Mouse (Mus musculus) heart, postnatal 0 days (tissue): ENCODE measurements around the gene Gm6096. TPM values are rescaled to one million over a fixed set of nuclear protein-coding genes. Genes with fewer than 3 reads are reported as not detected.
A peak's percentile ranks its signal among the peaks of the same experiment; 100 is the strongest.

Experiments
- ATAC-seq: fragments of 200-750 bp; cut with Nextera tagmentation; 2 replicates; pipeline ENCODE4 v1.8.0; 2017; ENCODE audit warnings: low read depth, moderate number of reproducible peaks, moderate library complexity; ENCODE audit not compliant: insufficient read depth
- DNase-seq: peaks from one replicate; pipeline ENCODE4 v3.0.0-alpha.2; 2016; ENCODE audit warnings: low spot score
- H3K27ac ChIP-seq: fragments of 300-500 bp; sonication (generic); 2 replicates; pipeline ENCODE4 v1.5.1; 2014; ENCODE audit warnings: low read depth, mild to moderate bottlenecking
- H3K27me3 ChIP-seq: fragments of 300-500 bp; sonication (generic); 2 replicates; pipeline ENCODE4 v1.6.1; 2014; ENCODE audit warnings: low read length, mixed read lengths; ENCODE audit not compliant: control insufficient read depth, insufficient read depth
- H3K36me3 ChIP-seq: fragments of 300-500 bp; sonication (generic); replicated peaks from 2 replicates; pipeline ENCODE4 v1.6.1; 2014; ENCODE audit warnings: low read length, mixed read lengths; ENCODE audit not compliant: control insufficient read depth, insufficient read depth
- H3K4me1 ChIP-seq: fragments of 300-500 bp; sonication (generic); 2 replicates; pipeline ENCODE4 v1.6.1; 2014; ENCODE audit warnings: antibody characterized with exemption; ENCODE audit not compliant: control insufficient read depth, insufficient read depth
- H3K4me2 ChIP-seq: fragments of 300-500 bp; sonication (generic); 2 replicates; pipeline ENCODE4 v1.6.1; 2014; ENCODE audit warnings: low read depth, mild to moderate bottlenecking, low read length, moderate library complexity
- H3K4me3 ChIP-seq: fragments of 300-500 bp; sonication (generic); 2 replicates; pipeline ENCODE4 v1.5.1; 2014; ENCODE audit warnings: low read depth, low read length
- H3K9ac ChIP-seq: fragments of 300-500 bp; sonication (generic); replicated peaks from 2 replicates; pipeline ENCODE4 v1.6.1; 2014; ENCODE audit warnings: low read depth, low read length, mixed read lengths
- H3K9me3 ChIP-seq: fragments of 300-500 bp; sonication (generic); replicated peaks from 2 replicates; pipeline ENCODE4 v1.6.1; 2016; ENCODE audit warnings: low read length; ENCODE audit not compliant: control insufficient read depth
- CTCF ChIP-seq: IDR thresholded peaks from 2 replicates; pipeline ENCODE4 v1.5.1; 2016; ENCODE audit warnings: antibody characterized with exemption, control low read depth, low read depth
- EP300 ChIP-seq: IDR thresholded peaks from 2 replicates; pipeline ENCODE4 v1.6.1; 2016; ENCODE audit warnings: antibody characterized with exemption, low read depth
- WGBS: fragments of 180-500 bp; shearing (Covaris S2); extraction: QIAGEN DNeasy Blood & Tissue Kit; methylation state at CpG from one replicate; pipeline ENCODE4 v1.1.7; 2014; 5-methylcytosine and 5-hydroxymethylcytosine counted together
- polyA plus RNA-seq: library from polyadenylated mRNA; unstranded; fragments of >200 nt; fragmentation: Nextera tagmentation; extraction: Ambion mirVana; gene quantifications from 2 replicates; pipeline ENCODE4 v1.2.1, GENCODE M21; 2015
- total RNA-seq: library from RNA; depleted of rRNA; stranded (reverse); fragments of >200 nt; gene quantifications from 2 replicates; pipeline ENCODE4 v1.2.3, GENCODE M21; 2014; ENCODE audit warnings: low replicate concordance

The Gm6096 gene
- total and polyA plus RNA-seq, 2 experiments from 2014 or later = not detected

GRCm38 (mm10) chr7:34226086-34226485 is 24.8 kb upstream of the Gm6096 start:
- peak; percentile 7 for DNase-seq
- Histone ChIP-seq H3K9me3 (no peaks in the 10 kb centered on the region), H3K4me2 (peak overlapping the region; percentile 83), H3K4me3 (no peak overlapping the region), H3K36me3 (peaks cover 68% of the 10 kb centered on the region), H3K27me3 (no peaks in the 10 kb centered on the region), H3K27ac (peak overlapping the region; percentile 18; the same call in 1 of the 2 replicates), H3K4me1 (peaks cover 29% of the 10 kb centered on the region), H3K9ac (no peak overlapping the region)
- 23% methylated on average over 8 of the region's 8 CpGs for WGBS
- TF ChIP-seq EP300 (no peak), CTCF (no peak)
- ATAC-seq = no peak

- Histone ChIP-seq H3K4me2 (peak overlapping the region; percentile 83), H3K9me3 (no peaks in the 10 kb centered on the region), H3K27me3 (no peaks in the 10 kb centered on the region), H3K4me3 (no peak overlapping the region), H3K36me3 (peaks cover 61% of the 10 kb centered on the region), H3K4me1 (peaks cover 29% of the 10 kb centered on the region), H3K9ac (no peak overlapping the region), H3K27ac (no peak overlapping the region)
- WGBS = 81% methylated on average over 12 of the region's 12 CpGs
- ATAC-seq = no peak
- TF ChIP-seq CTCF (peak; percentile 25), EP300 (no peak)
- DNase-seq = no peak
Observed at GRCm38 (mm10) chr7:34226846-34227245, 24.0 kb upstream of the Gm6096 start.

GRCm38 (mm10) chr7:34228641-34229040 is 22.2 kb upstream of the Gm6096 start:
- H3K4me3 ChIP-seq = peak overlapping the region; percentile 86
- H3K27me3 ChIP-seq = no peaks in the 10 kb centered on the region
- no peaks in the 10 kb centered on the region for H3K9me3 ChIP-seq
- H3K4me2 ChIP-seq = peak overlapping the region; percentile 83
- peak overlapping the region; percentile 86; the same call in 1 of the 2 replicates for H3K9ac ChIP-seq
- TF ChIP-seq CTCF (no peak), EP300 (no peak)
- ATAC-seq (no peak), DNase-seq (peak; percentile 61)
- peaks cover 43% of the 10 kb centered on the region for H3K4me1 ChIP-seq
- no peak overlapping the region for H3K27ac ChIP-seq
- WGBS = 4% methylated on average over 9 of the region's 9 CpGs
- peaks cover 43% of the 10 kb centered on the region for H3K36me3 ChIP-seq

- peak overlapping the region; percentile 86 for H3K4me3 ChIP-seq
- 0% methylated on average over 5 of the region's 5 CpGs for WGBS
- ATAC-seq (no peak), DNase-seq (no peak)
- TF ChIP-seq EP300 = no peak
- TF ChIP-seq CTCF = no peak
- peak overlapping the region; percentile 97 for H3K27ac ChIP-seq
- peak overlapping the region; percentile 86 for H3K9ac ChIP-seq
- H3K36me3 ChIP-seq = peaks cover 38% of the 10 kb centered on the region
- H3K4me2 ChIP-seq = peak overlapping the region; percentile 83
- no peaks in the 10 kb centered on the region for H3K27me3 ChIP-seq
- H3K9me3 ChIP-seq = no peaks in the 10 kb centered on the region
- H3K4me1 ChIP-seq = peaks cover 43% of the 10 kb centered on the region
Observed at GRCm38 (mm10) chr7:34229153-34229552, 21.7 kb upstream of the Gm6096 start.

GRCm38 (mm10) chr7:34229691-34230111 is 21.1 kb upstream of the Gm6096 start:
- under 1% methylated on average over 19 of the region's 19 CpGs for WGBS
- Histone ChIP-seq H3K4me3 (peak overlapping the region; percentile 86), H3K36me3 (peaks cover 33% of the 10 kb centered on the region), H3K4me2 (peak overlapping the region; percentile 83), H3K27ac (peak overlapping the region; percentile 97), H3K9ac (peak overlapping the region; percentile 86), H3K27me3 (no peaks in the 10 kb centered on the region), H3K9me3 (no peaks in the 10 kb centered on the region), H3K4me1 (peaks cover 43% of the 10 kb centered on the region)
- no peak for TF ChIP-seq CTCF
- no peak for TF ChIP-seq EP300
- ATAC-seq (peak; percentile 24), DNase-seq (peak; percentile 56)

GRCm38 (mm10) chr7:34230116-34230515 is 20.7 kb upstream of the Gm6096 start, which contains the start of gene Gpi1:
Gene Gpi1 (minus strand): TSS chr7:34230336.
- WGBS = under 1% methylated on average over 36 of the region's 39 CpGs
- peaks cover 29% of the 10 kb centered on the region for H3K36me3 ChIP-seq
- H3K4me1 ChIP-seq = peaks cover 47% of the 10 kb centered on the region
- H3K9me3 ChIP-seq = no peaks in the 10 kb centered on the region
- TF ChIP-seq EP300 = peak; percentile 60; the same call in 1 of the 2 replicates
- peak; percentile 49 for TF ChIP-seq CTCF
- H3K27ac ChIP-seq = peak within 1 kb of the TSS; percentile 97
- peak; percentile 76 for ATAC-seq
- peak within 1 kb of the TSS; percentile 83 for H3K4me2 ChIP-seq
- no peaks in the 10 kb centered on the region for H3K27me3 ChIP-seq
- peak; percentile 95 for DNase-seq
- peak within 1 kb of the TSS; percentile 86 for H3K9ac ChIP-seq
- peak within 1 kb of the TSS; percentile 86 for H3K4me3 ChIP-seq
